Mouse (Mus musculus) subcutaneous adipose tissue, adult 2 months (tissue): ENCODE data around the gene Tas2r126. TPM values are rescaled to one million over a fixed set of nuclear protein-coding genes. Genes with fewer than 3 reads are reported as not detected.

Source experiments
- polyA plus RNA-seq: library from polyadenylated mRNA; depleted of rRNA; stranded (reverse); fragments of >200 nt; gene quantifications from 2 replicates; pipeline ENCODE4 v1.2.3, GENCODE M21; 2012; ENCODE audit warnings: low replicate concordance; rRNA removed

The Tas2r126 gene
- polyA plus RNA-seq: not detected in 2 replicates

GRCm38 (mm10) chr6:42434446-42434845, at the start of gene Tas2r126:
TSS of gene Tas2r126 (plus strand) at chr6:42434535.

GRCm38 (mm10) chr6:42399938-42400337, 34.4 kb upstream of the Tas2r126 start, which contains the start of gene Tas2r143:
TSS of gene Tas2r143 (plus strand) at chr6:42400238.

GRCm38 (mm10) chr6:42405134-42405533, 29.2 kb upstream of the Tas2r126 start, which contains the start of gene Tas2r135:
TSS of gene Tas2r135 (plus strand) at chr6:42405434.

GRCm38 (mm10) chr6:42465096-42465495, 30.8 kb downstream of the Tas2r126 start, which contains the start of gene Olfr458:
TSS of gene Olfr458 (minus strand) at chr6:42465196.

GRCm38 (mm10) chr6:42476235-42476634, 41.9 kb downstream of the Tas2r126 start, which contains the start of gene Olfr457:
TSS of gene Olfr457 (minus strand) at chr6:42476335.

Other genes starting within 250 kb of the Tas2r126 start
- gene Tas2r144, start 219.2 kb upstream of the Tas2r126 start, polyA plus RNA-seq: not detected in 2 replicates
- 38.4 and 87.4 TPM in 2 replicates for gene Gstk1, start 188.6 kb upstream of the Tas2r126 start, polyA plus RNA-seq
- gene Tmem139, start 172.6 kb upstream of the Tas2r126 start, polyA plus RNA-seq: 1.5 TPM in 1 of 2 replicates, not detected in the other
- gene Casp2, start 169.6 kb upstream of the Tas2r126 start, polyA plus RNA-seq: 21.7 and 43.2 TPM in 2 replicates
- gene Clcn1, start 147.8 kb upstream of the Tas2r126 start, polyA plus RNA-seq: 0.07 and 0.12 TPM in 2 replicates
- 1.6 and 5.7 TPM in 2 replicates for gene Fam131b, start 109.9 kb upstream of the Tas2r126 start, polyA plus RNA-seq
- gene Zyx, start 84.9 kb upstream of the Tas2r126 start, polyA plus RNA-seq: 146 and 348 TPM in 2 replicates
- 1.2 and 11.6 TPM in 2 replicates for gene Epha1, start 61.3 kb upstream of the Tas2r126 start, polyA plus RNA-seq
- gene Tas2r143, start 34.3 kb upstream of the Tas2r126 start, polyA plus RNA-seq: 0.19 and 0.63 TPM in 2 replicates
- gene Tas2r135, start 29.1 kb upstream of the Tas2r126 start, polyA plus RNA-seq: 0.14 TPM in 1 of 2 replicates, not detected in the other
- not detected in 2 replicates for gene Olfr458, start 30.7 kb downstream of the Tas2r126 start, polyA plus RNA-seq
- not detected in 2 replicates for gene Olfr457, start 41.8 kb downstream of the Tas2r126 start, polyA plus RNA-seq
- not detected in 2 replicates for gene Olfr456, start 52.7 kb downstream of the Tas2r126 start, polyA plus RNA-seq
- gene Olfr455, start 113.1 kb downstream of the Tas2r126 start, polyA plus RNA-seq: not detected in 2 replicates
- gene Tcaf3, start 163.2 kb downstream of the Tas2r126 start, polyA plus RNA-seq: 0.06 TPM in 1 of 2 replicates, not detected in the other
- gene Tcaf2, start 210.7 kb downstream of the Tas2r126 start, polyA plus RNA-seq: 5.7 and 6.4 TPM in 2 replicates